Mouse (Mus musculus) lung, postnatal 0 days (tissue): ENCODE measurements around the gene Zfp653.

Experiments
- CTCF ChIP-seq: IDR thresholded peaks from 2 replicates; pipeline ENCODE4 v1.5.1; 2016; ENCODE audit warnings: antibody characterized with exemption, mild to moderate bottlenecking
- EP300 ChIP-seq: IDR thresholded peaks from 2 replicates; pipeline ENCODE4 v1.6.1; 2016; ENCODE audit warnings: antibody characterized with exemption, mild to moderate bottlenecking, control low read depth

GRCm38 (mm10) chr9:22076223-22076622 is 5.0 kb upstream of the Zfp653 start:
- TF ChIP-seq CTCF (no peak), EP300 (no peak)
